Mouse (Mus musculus) embryonic facial prominence, embryonic 13.5 days (tissue): ENCODE measurements at regions not wholly inside any gene's neighbourhood (a gene's known extent, or its start where the extent isn't known, plus 50 kb on each side); places are given as distances from the start of the nearest gene placed in this dataset.

ENCODE experiments used
- ATAC-seq: fragments of 200-750 bp; cut with Nextera tagmentation; 2 replicates; pipeline ENCODE4 v1.8.0; 2017; ENCODE audit warnings: low read depth; ENCODE audit not compliant: insufficient number of reproducible peaks, insufficient read depth, low FRiP score, low TSS enrichment
- H3K27ac ChIP-seq: fragments of 300-500 bp; sonication (generic); 2 replicates; pipeline ENCODE4 v1.5.1; 2015; ENCODE audit warnings: moderate library complexity, mild to moderate bottlenecking, inconsistent platforms
- H3K27me3 ChIP-seq: fragments of 300-500 bp; sonication (generic); 2 replicates; pipeline ENCODE4 v1.6.1; 2015; ENCODE audit warnings: mild to moderate bottlenecking, inconsistent platforms
- H3K36me3 ChIP-seq: fragments of 300-500 bp; sonication (generic); 2 replicates; pipeline ENCODE4 v1.6.1; 2015; ENCODE audit warnings: mild to moderate bottlenecking, inconsistent platforms
- H3K4me1 ChIP-seq: fragments of 300-500 bp; sonication (generic); 2 replicates; pipeline ENCODE4 v1.6.1; 2015; ENCODE audit warnings: inconsistent platforms
- H3K4me2 ChIP-seq: fragments of 300-500 bp; sonication (generic); 2 replicates; pipeline ENCODE4 v1.6.1; 2015; ENCODE audit warnings: moderate library complexity, mild to moderate bottlenecking, inconsistent platforms
- H3K4me3 ChIP-seq: fragments of 300-500 bp; sonication (generic); 2 replicates; pipeline ENCODE4 v1.5.1; 2015; ENCODE audit warnings: mild to moderate bottlenecking, inconsistent platforms
- H3K9ac ChIP-seq: fragments of 300-500 bp; sonication (generic); 2 replicates; pipeline ENCODE4 v1.6.1; 2015; ENCODE audit warnings: mild to moderate bottlenecking, inconsistent platforms
- H3K9me3 ChIP-seq: fragments of 300-500 bp; sonication (generic); 2 replicates; pipeline ENCODE4 v1.6.1; 2016; ENCODE audit warnings: inconsistent platforms
- WGBS: fragments of 180-500 bp; shearing (Covaris S2); methylation state at CpG from one replicate; pipeline ENCODE4 v1.1.7; 2015; ENCODE audit warnings: mixed read lengths; 5-methylcytosine and 5-hydroxymethylcytosine counted together

DNA sequence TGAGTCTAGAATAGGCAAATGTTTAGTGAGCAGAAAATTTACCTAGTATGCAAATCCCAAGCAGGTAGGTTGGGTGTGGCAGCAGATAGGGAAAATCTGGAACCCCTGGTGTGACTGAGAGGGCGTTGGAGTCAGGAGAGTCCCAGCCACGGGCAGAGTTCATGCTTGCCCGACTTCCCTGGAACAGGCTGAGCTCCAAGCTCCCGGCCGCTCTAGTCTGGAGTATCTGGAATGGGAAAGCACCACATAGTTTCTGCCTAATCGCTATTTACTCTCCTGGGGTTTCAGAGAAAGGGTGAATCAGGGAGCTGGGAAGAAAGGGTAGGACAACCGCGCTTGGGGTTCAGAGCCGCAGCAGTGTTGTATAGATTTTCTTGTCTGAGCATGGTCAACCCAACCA lies 65.8 kb upstream of the Epcam start:
- Histone ChIP-seq H3K9me3 (no peaks in the 10 kb centered on the region), H3K4me2 (no peak overlapping the region), H3K9ac (no peak overlapping the region), H3K27me3 (peaks cover 12% of the 10 kb centered on the region), H3K27ac (no peak overlapping the region), H3K4me1 (peaks cover 17% of the 10 kb centered on the region), H3K36me3 (no peaks in the 10 kb centered on the region), H3K4me3 (no peak overlapping the region)
- 81% methylated on average over 9 of the region's 9 CpGs for WGBS
- ATAC-seq: no peak

DNA sequence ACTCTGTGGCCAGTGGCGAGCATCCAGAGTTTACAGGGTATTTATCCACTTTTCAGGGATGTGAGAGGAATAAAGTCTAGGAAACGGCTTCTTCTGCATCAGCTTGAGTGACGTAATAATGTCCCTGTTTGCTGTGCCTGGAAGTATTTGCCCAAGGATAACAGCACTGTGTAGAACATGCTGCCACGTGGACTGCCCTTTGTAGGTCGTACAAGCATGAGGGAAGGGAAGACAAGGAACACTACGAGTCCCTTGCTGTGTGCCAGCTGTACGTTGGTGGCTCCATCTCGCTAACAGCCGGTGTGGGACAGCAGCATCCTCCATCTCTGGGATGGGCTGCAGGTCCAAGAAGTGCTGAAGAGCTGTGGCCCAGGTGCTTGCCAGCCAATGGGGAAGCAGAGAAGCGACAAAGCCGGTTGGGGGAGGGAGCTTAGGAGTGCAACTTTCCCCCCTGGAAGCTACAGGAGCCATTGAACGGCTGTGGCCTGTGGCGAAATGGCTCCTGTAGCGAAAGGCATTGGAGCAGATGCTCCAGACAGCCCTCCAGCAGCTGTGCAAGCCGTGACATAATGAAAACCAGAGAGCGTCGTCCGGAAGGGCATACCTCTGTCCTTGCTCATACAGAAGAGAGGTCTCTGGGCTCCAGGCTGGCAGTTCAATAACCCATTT lies 65.0 kb upstream of the Epcam start:
- WGBS: 31% methylated on average over 18 of the region's 18 CpGs
- peak overlapping the region; percentile 44 for H3K9ac ChIP-seq

DNA sequence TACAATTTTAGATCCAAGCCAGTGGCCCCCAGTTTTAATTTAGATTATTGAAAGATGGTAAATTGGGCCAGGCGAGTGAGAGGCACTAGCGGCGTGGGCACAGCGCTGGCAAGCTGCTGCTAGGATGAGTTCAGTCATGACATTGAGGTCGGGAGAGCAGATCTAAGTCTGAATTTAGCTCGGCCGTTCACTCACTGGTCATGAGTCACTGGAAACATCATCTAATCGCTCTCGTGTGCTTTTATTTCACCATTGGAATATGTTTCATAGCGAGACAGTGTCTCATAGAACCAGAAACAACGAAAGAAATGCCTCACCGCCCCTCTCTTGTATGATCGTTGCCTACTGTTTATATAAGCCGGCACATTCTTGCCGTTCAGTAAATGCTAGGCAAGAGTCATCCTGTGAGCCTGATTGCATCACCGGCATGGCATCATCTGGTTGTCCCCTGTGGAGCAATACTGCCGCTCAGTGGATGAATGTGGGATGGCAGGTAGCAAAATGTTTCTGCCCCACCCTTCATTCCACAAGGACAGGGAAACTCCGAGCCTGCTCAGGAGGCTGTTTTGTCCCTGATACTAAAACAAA lies 64.3 kb upstream of the Epcam start:
- Histone ChIP-seq H3K9ac (peak overlapping the region; percentile 44; the same call in 1 of the 2 replicates), H3K9me3 (no peaks in the 10 kb centered on the region), H3K27me3 (peaks cover 12% of the 10 kb centered on the region), H3K4me1 (peaks cover 17% of the 10 kb centered on the region), H3K36me3 (no peaks in the 10 kb centered on the region), H3K4me3 (peak overlapping the region; percentile 27), H3K27ac (0 out of 2 replicates have a peak overlapping the region, but pooled peaks have one; percentile 9), H3K4me2 (peak overlapping the region; percentile 55)
- peak; percentile 75; the same call in 1 of the 2 replicates for ATAC-seq
- WGBS: 5% methylated on average over 18 of the region's 18 CpGs

More for the DNA sequence above, 65.0 kb upstream of the Epcam start:
- 0 out of 2 replicates have a peak, but pooled peaks have one; percentile 46 for ATAC-seq
- Histone ChIP-seq H3K4me2 (peak overlapping the region; percentile 55), H3K27me3 (peaks cover 12% of the 10 kb centered on the region), H3K27ac (no peak overlapping the region), H3K4me3 (peak overlapping the region; percentile 27), H3K9me3 (no peaks in the 10 kb centered on the region), H3K36me3 (no peaks in the 10 kb centered on the region), H3K4me1 (peaks cover 17% of the 10 kb centered on the region)

DNA sequence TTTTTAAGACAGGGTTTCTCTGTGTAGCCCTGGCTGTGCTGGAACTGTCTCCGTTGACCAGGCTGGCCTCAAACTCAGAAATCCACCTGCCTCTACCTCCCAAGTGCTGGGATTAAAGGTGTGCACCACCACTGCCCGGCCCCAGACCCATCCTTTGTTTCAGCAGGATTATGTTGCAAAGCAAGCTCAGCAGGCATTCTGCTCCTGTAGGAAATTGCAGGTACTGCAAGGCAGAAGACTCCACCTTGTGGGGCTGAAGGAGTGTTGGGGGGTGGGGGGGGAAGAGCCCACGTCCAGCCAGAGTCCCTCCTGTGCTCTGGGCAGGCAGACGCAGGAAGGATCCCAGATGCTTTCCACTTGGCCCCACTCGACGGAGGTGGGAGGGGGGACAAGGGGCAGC lies 52.2 kb upstream of the Epcam start:
- H3K27me3 ChIP-seq: no peaks in the 10 kb centered on the region; the same call in 1 of the 2 replicates
- no peaks in the 10 kb centered on the region for H3K4me1 ChIP-seq
- ATAC-seq: no peak
- peaks cover 14% of the 10 kb centered on the region for H3K9me3 ChIP-seq
- H3K36me3 ChIP-seq: no peaks in the 10 kb centered on the region
- H3K4me3 ChIP-seq: no peak overlapping the region
- no peak overlapping the region for H3K27ac ChIP-seq
- 45% methylated on average over 6 of the region's 6 CpGs for WGBS
- H3K4me2 ChIP-seq: no peak overlapping the region
- no peak overlapping the region for H3K9ac ChIP-seq

DNA sequence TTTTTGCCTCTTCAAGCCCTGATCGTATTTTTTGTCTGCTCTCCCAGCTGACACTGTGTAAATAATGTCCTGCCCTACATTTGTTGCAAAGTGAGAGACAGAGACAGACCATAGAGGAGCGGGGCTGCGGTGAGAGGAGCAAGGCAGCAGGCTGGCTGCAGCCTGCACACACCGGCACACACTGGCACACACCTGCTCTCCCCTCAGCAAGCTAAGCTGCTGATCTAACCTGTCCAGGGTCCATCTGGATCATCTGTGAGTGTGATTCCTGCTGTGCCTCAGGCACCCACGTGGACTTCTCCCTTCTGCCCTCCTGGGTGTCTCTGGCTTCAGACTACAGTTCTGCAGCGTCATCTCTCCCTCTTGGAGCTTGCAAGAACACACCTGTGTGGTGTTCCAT lies 50.4 kb upstream of the Epcam start:
- H3K4me1 ChIP-seq: no peaks in the 10 kb centered on the region
- no peak overlapping the region for H3K4me3 ChIP-seq
- ATAC-seq: no peak
- H3K4me2 ChIP-seq: no peak overlapping the region
- H3K36me3 ChIP-seq: no peaks in the 10 kb centered on the region
- WGBS: 65% methylated on average over 6 of the region's 6 CpGs
- H3K27ac ChIP-seq: no peak overlapping the region
- no peaks in the 10 kb centered on the region; the same call in 1 of the 2 replicates for H3K27me3 ChIP-seq
- peaks cover 9% of the 10 kb centered on the region for H3K9me3 ChIP-seq
- H3K9ac ChIP-seq: no peak overlapping the region
